Mouse (Mus musculus) right cerebral cortex, postnatal 10 days (tissue): Measurements from ENCODE around the gene Olfr773.
"Not testable (repeated sequence)": the region's sequence is repeated elsewhere in the genome, so short reads cannot be mapped to it uniquely, and the experiment has no call there.

ENCODE experiments used
- DNase-seq, 2 experiments: peaks; one replicate each; pipeline ENCODE4 v3.0.0; 2021; ENCODE audit warnings: low spot score in 2 of 2

The Olfr773 gene

DNA sequence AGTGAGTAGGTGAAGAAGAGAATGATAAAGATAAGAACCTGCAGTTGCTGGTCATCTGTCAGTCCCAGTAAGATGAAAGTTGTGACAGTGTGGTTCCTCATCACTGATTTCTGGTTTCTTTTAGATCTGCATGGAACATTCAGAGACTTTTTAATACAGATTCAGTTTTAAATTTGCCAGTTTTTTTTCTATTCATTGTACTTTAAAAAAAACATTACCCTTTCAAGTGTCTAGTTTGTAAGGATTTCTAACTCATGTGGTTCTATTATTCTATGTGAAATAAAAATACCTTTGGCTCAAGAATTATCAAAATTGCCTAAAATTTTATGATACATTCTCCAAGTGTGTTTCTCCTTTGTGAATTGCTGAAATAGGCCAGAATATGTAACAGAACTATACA, at the start of gene Olfr773:
Olfr773 (minus strand) TSS at position 101 of the 400 bp plus-strand sequence.
- not testable (repeated sequence) for DNase-seq

DNA sequence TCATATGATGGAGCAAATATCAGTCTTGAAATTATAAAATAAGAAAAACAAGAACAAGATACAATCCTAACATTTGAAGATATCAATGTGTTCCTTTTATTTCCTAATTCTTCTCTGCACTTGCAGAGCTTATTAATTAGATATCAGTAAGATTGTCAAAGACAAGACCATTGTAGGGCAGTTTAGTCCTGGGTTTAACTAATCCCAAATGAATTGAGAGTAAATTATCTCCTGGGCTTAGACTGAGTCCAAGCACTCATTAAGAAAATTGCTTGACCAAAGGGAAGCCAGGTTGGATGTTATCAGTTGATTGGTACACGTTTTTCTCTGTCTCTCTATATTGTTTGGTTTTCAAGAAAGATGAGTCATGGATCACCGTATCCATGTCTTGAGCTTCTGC, 48.7 kb upstream of the Olfr773 start, which contains the start of gene Olfr774:
Olfr774 (plus strand) TSS at position 301 of the 400 bp plus-strand sequence.
- DNase-seq = no peak

DNA sequence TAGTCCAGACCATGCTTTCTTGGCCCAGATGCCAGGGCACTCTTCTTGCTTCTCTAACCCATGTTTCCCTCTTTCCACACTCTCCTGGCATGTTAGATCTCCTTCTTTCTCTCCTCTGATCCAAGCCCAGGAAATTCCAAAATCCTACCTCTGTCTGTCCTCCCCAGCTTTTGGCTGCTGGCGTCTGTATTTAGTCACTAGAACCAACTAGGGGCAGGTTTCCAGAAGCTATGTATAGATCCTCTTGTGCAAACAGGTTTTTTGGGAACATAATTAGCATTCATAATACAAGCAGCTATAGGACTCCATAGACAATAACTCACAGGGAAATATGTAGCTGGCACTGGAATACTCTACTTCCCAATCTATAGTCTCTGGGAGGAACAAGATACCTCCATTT, 43.5 kb upstream of the Olfr773 start:
- no peak for DNase-seq

- not testable (repeated sequence) for DNase-seq
Measured at GRCm38 (mm10) chr10:129177821-129178220, 9.4 kb downstream of the Olfr773 start, which contains the start of gene Olfr772. Olfr772 (minus strand) TSS chr10:129177921.

GRCm38 (mm10) chr10:129164651-129165050, 22.6 kb downstream of the Olfr773 start, which contains the start of gene Olfr771:
Olfr771 (minus strand) TSS chr10:129164751.
- no peak for DNase-seq

DNA sequence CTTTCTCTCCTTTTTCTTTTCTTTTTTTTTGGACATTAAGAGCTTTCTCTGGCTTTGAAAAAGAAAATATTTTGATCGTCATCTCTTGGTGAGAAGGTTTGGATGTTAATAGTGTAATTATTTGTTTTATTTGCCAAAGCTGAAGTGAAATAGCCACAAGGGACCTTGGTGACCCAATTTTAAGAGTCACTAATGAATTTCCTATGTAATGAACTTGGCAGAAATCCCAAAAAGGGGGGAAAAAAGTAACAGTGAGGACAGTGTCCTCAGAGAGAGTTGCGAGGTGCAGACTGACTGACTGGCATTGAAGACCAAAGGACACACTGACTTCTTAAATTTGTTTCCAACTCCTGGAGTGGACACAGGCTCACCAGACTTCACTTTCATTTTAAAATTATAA, 48.3 kb downstream of the Olfr773 start, which contains the start of gene Olfr770:
Olfr770 (minus strand) TSS at position 101 of the 400 bp plus-strand sequence.
- no peak for DNase-seq
